Mouse (Mus musculus): ENCODE results near the gene Gm10097. TPM values are rescaled to one million over a fixed set of nuclear protein-coding genes. Genes with fewer than 3 reads are reported as not detected.

Gm10097 gene
- polyA plus RNA-seq, 1 experiment from 2014 or later = 0.14 TPM

- no peak overlapping the region for H3K4me2 ChIP-seq
- no peaks in the 10 kb centered on the region for H3K9me3 ChIP-seq
- H3K36me3 ChIP-seq = 0 out of 2 replicates have a peak, but pooled peaks cover 2% of the 10 kb centered on the region
- no peak overlapping the region for H3K4me3 ChIP-seq (replicated peaks)
- no peaks in the 10 kb centered on the region for H3K4me1 ChIP-seq
- H3K9ac ChIP-seq = no peak overlapping the region
- ATAC-seq (ENCODE audit: insufficient read depth, low FRiP score, low read depth) = no peak
- no peak overlapping the region for H3K27ac ChIP-seq
- no peaks in the 10 kb centered on the region for H3K27me3 ChIP-seq (replicated peaks)
- WGBS = 81% methylated on average over 3 of the region's 3 CpGs
Observed at GRCm38 (mm10) chr10:5056940-5057339, 12.1 kb upstream of the Gm10097 start.

GRCm38 (mm10) chr10:5057661-5058060, 11.3 kb upstream of the Gm10097 start:
- H3K27me3 ChIP-seq (replicated peaks) = no peaks in the 10 kb centered on the region
- H3K36me3 ChIP-seq = 0 out of 2 replicates have a peak, but pooled peaks cover 2% of the 10 kb centered on the region
- 91% methylated on average over 15 of the region's 15 CpGs for WGBS
- ATAC-seq (ENCODE audit: insufficient read depth, low FRiP score, low read depth) = no peak
- H3K4me3 ChIP-seq (replicated peaks) = no peak overlapping the region
- H3K9me3 ChIP-seq = no peaks in the 10 kb centered on the region
- H3K9ac ChIP-seq = no peak overlapping the region
- no peaks in the 10 kb centered on the region for H3K4me1 ChIP-seq
- no peak overlapping the region for H3K4me2 ChIP-seq
- no peak overlapping the region for H3K27ac ChIP-seq

- Histone ChIP-seq H3K36me3 (0 out of 2 replicates have a peak, but pooled peaks cover 2% of the 10 kb centered on the region), H3K4me3 (replicated peaks) (no peak overlapping the region), H3K4me2 (no peak overlapping the region), H3K27me3 (replicated peaks) (no peaks in the 10 kb centered on the region), H3K9ac (no peak overlapping the region), H3K9me3 (no peaks in the 10 kb centered on the region), H3K4me1 (no peaks in the 10 kb centered on the region), H3K27ac (no peak overlapping the region)
- WGBS = 68% methylated on average over 2 of the region's 2 CpGs
- ATAC-seq (ENCODE audit: insufficient read depth, low FRiP score, low read depth) = no peak
Observed at GRCm38 (mm10) chr10:5058876-5059275, 10.1 kb upstream of the Gm10097 start.

GRCm38 (mm10) chr10:5059983-5060382, 9.0 kb upstream of the Gm10097 start:
- Histone ChIP-seq H3K36me3 (0 out of 2 replicates have a peak, but pooled peaks cover 2% of the 10 kb centered on the region), H3K9ac (no peak overlapping the region)
- WGBS = 67% methylated on average over 2 of the region's 2 CpGs

GRCm38 (mm10) chr10:5067113-5067512, 1.9 kb upstream of the Gm10097 start:
- no peaks in the 10 kb centered on the region for H3K36me3 ChIP-seq
- no peak overlapping the region for H3K9ac ChIP-seq
- no peaks in the 10 kb centered on the region for H3K9me3 ChIP-seq
- no peaks in the 10 kb centered on the region for H3K4me1 ChIP-seq
- H3K27ac ChIP-seq = no peak overlapping the region
- ATAC-seq (ENCODE audit: insufficient read depth, low FRiP score, low read depth) = no peak
- 76% methylated on average over 3 of the region's 3 CpGs for WGBS
- H3K4me2 ChIP-seq = no peak overlapping the region
- H3K4me3 ChIP-seq (replicated peaks) = no peak overlapping the region
- H3K27me3 ChIP-seq (replicated peaks) = no peaks in the 10 kb centered on the region

More at GRCm38 (mm10) chr10:5059983-5060382, 9.0 kb upstream of the Gm10097 start:
- no peak overlapping the region for H3K4me3 ChIP-seq (replicated peaks)
- no peaks in the 10 kb centered on the region for H3K9me3 ChIP-seq
- H3K27me3 ChIP-seq (replicated peaks) = no peaks in the 10 kb centered on the region
- H3K4me1 ChIP-seq = no peaks in the 10 kb centered on the region
- H3K27ac ChIP-seq = no peak overlapping the region
- no peak for ATAC-seq (ENCODE audit: insufficient read depth, low FRiP score, low read depth)
- H3K4me2 ChIP-seq = no peak overlapping the region

GRCm38 (mm10) chr10:5070168-5070940, 1.4 kb downstream of the Gm10097 start:
- H3K36me3 ChIP-seq = no peaks in the 10 kb centered on the region
- no peaks in the 10 kb centered on the region for H3K4me1 ChIP-seq
- H3K27me3 ChIP-seq (replicated peaks) = no peaks in the 10 kb centered on the region
- H3K4me2 ChIP-seq = no peak overlapping the region
- no peak for ATAC-seq (ENCODE audit: insufficient read depth, low FRiP score, low read depth)
- H3K27ac ChIP-seq = no peak overlapping the region
- WGBS = 87% methylated on average over 11 of the region's 11 CpGs
- H3K9ac ChIP-seq = no peak overlapping the region
- H3K9me3 ChIP-seq = no peaks in the 10 kb centered on the region
- H3K4me3 ChIP-seq (replicated peaks) = no peak overlapping the region

- H3K4me1 ChIP-seq = no peaks in the 10 kb centered on the region
- no peak overlapping the region for H3K9ac ChIP-seq
- H3K27me3 ChIP-seq (replicated peaks) = no peaks in the 10 kb centered on the region
- no peaks in the 10 kb centered on the region for H3K36me3 ChIP-seq
- WGBS = 83% methylated on average over 3 of the region's 3 CpGs
- H3K9me3 ChIP-seq = no peaks in the 10 kb centered on the region
- H3K4me2 ChIP-seq = no peak overlapping the region
- no peak overlapping the region for H3K27ac ChIP-seq
- no peak overlapping the region for H3K4me3 ChIP-seq (replicated peaks)
- ATAC-seq (ENCODE audit: insufficient read depth, low FRiP score, low read depth) = no peak
Observed at GRCm38 (mm10) chr10:5070941-5071231, 1.9 kb downstream of the Gm10097 start.

GRCm38 (mm10) chr10:5072054-5072453, 3.1 kb downstream of the Gm10097 start:
- Histone ChIP-seq H3K4me3 (replicated peaks) (no peak overlapping the region), H3K4me2 (no peak overlapping the region), H3K27ac (no peak overlapping the region), H3K9me3 (no peaks in the 10 kb centered on the region), H3K27me3 (replicated peaks) (no peaks in the 10 kb centered on the region), H3K4me1 (no peaks in the 10 kb centered on the region), H3K36me3 (no peaks in the 10 kb centered on the region), H3K9ac (no peak overlapping the region)
- 79% methylated on average over 8 of the region's 8 CpGs for WGBS
- no peak for ATAC-seq (ENCODE audit: insufficient read depth, low FRiP score, low read depth)

- Histone ChIP-seq H3K27ac (no peak overlapping the region), H3K9ac (no peak overlapping the region), H3K4me1 (no peaks in the 10 kb centered on the region), H3K27me3 (replicated peaks) (no peaks in the 10 kb centered on the region), H3K4me3 (replicated peaks) (no peak overlapping the region), H3K36me3 (no peaks in the 10 kb centered on the region), H3K4me2 (no peak overlapping the region), H3K9me3 (no peaks in the 10 kb centered on the region)
- ATAC-seq (ENCODE audit: insufficient read depth, low FRiP score, low read depth) = no peak
- 91% methylated on average over 7 of the region's 7 CpGs for WGBS
Observed at GRCm38 (mm10) chr10:5075724-5076123, 6.7 kb downstream of the Gm10097 start.

GRCm38 (mm10) chr10:5079945-5080468, 11.0 kb downstream of the Gm10097 start:
- 45% methylated on average over 9 of the region's 9 CpGs for WGBS
- Histone ChIP-seq H3K9ac (no peak overlapping the region), H3K4me3 (replicated peaks) (no peak overlapping the region), H3K27ac (0 out of 2 replicates have a peak overlapping the region, but pooled peaks have one; percentile 40), H3K9me3 (no peaks in the 10 kb centered on the region), H3K36me3 (0 out of 2 replicates have a peak, but pooled peaks cover 3% of the 10 kb centered on the region), H3K4me1 (no peaks in the 10 kb centered on the region), H3K27me3 (replicated peaks) (no peaks in the 10 kb centered on the region), H3K4me2 (no peak overlapping the region)
- ATAC-seq (ENCODE audit: insufficient read depth, low FRiP score, low read depth) = no peak

GRCm38 (mm10) chr10:5083716-5084115, 14.7 kb downstream of the Gm10097 start:
- 82% methylated on average over 6 of the region's 6 CpGs for WGBS
- Histone ChIP-seq H3K4me2 (no peak overlapping the region), H3K27me3 (replicated peaks) (no peaks in the 10 kb centered on the region), H3K9me3 (no peaks in the 10 kb centered on the region), H3K4me1 (no peaks in the 10 kb centered on the region), H3K4me3 (replicated peaks) (no peak overlapping the region), H3K27ac (no peak overlapping the region), H3K36me3 (0 out of 2 replicates have a peak, but pooled peaks cover 3% of the 10 kb centered on the region), H3K9ac (no peak overlapping the region)
- ATAC-seq (ENCODE audit: insufficient read depth, low FRiP score, low read depth) = no peak

GRCm38 (mm10) chr10:5085792-5086191, 16.8 kb downstream of the Gm10097 start:
- no peak for ATAC-seq (ENCODE audit: insufficient read depth, low FRiP score, low read depth)
- Histone ChIP-seq H3K9ac (no peak overlapping the region), H3K9me3 (no peaks in the 10 kb centered on the region), H3K4me2 (no peak overlapping the region), H3K27ac (no peak overlapping the region), H3K27me3 (replicated peaks) (no peaks in the 10 kb centered on the region), H3K36me3 (0 out of 2 replicates have a peak, but pooled peaks cover 3% of the 10 kb centered on the region), H3K4me3 (replicated peaks) (no peak overlapping the region), H3K4me1 (no peaks in the 10 kb centered on the region)
- 80% methylated on average over 5 of the region's 5 CpGs for WGBS

Data from stomach, embryonic 15.5 days (tissue).